Mouse (Mus musculus): Measurements from ENCODE around the gene Krt90. TPM values are rescaled to one million over a fixed set of nuclear protein-coding genes. Genes with fewer than 3 reads are reported as not detected.
A peak's percentile ranks its signal among the peaks of the same experiment; 100 is the strongest.

Krt90 gene
- 0.12 and 0.13 TPM in 2 replicates for polyA plus RNA-seq (2015; fragmentation: Nextera tagmentation; extraction: Ambion mirVana)

DNA sequence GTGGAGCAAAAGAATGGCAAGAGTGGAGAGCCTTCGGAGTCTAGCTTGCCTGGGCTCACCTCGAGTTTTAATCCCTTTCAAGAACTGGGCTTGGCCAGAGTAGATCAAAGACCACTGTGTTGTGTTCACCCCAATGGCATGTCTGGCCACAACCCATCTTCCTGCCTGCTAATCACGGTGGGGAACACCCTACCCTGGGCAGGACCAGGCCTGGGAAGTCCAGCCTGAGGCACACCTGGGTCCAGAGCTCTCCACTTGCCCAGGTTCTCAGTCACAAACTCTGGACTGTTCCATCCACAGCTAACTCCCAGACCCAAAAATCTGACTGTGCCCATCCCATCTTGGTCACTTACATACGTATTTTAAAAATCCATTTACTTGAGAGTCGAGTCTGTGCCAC, at the start of gene Krt90:
Krt90 (minus strand) TSS at position 101 of the 400 bp plus-strand sequence.
- no peak for ATAC-seq (ENCODE audit: low FRiP score, low read depth)
- Histone ChIP-seq H3K4me1 (replicated peaks) (no peaks in the 10 kb centered on the region), H3K36me3 (no peaks in the 10 kb centered on the region), H3K9me3 (no peaks in the 10 kb centered on the region), H3K9ac (no peak within 1 kb of the TSS), H3K4me3 (no peak within 1 kb of the TSS), H3K27ac (replicated peaks) (no peak within 1 kb of the TSS), H3K4me2 (no peak within 1 kb of the TSS), H3K27me3 (no peaks in the 10 kb centered on the region)
- WGBS = 76% methylated on average over 5 of the region's 5 CpGs

DNA sequence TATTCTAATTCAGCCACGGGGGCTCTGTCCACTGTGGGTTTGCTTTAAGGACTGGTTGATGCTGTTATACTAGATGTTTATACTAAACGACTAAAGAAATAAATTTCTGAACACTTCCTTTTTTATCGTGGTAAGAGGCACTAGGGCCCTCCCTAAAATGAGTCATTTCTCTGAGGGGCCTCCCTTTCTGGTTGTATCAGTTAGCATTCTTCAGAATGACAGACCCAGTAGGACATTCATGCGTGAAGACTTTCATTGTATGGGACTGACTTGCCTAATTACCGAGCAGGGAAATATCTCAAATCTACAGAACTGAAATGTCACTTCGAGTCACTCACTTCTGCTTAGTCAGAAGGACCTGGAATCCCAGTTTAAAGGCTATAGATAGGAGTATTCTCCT, 36.4 kb upstream of the Krt90 start:
- 62% methylated on average over 6 of the region's 6 CpGs for whole genome bisulfite sequencing
- no peaks in the 10 kb centered on the region for H3K9me3 ChIP-seq
- no peaks in the 10 kb centered on the region for H3K27me3 ChIP-seq

DNA sequence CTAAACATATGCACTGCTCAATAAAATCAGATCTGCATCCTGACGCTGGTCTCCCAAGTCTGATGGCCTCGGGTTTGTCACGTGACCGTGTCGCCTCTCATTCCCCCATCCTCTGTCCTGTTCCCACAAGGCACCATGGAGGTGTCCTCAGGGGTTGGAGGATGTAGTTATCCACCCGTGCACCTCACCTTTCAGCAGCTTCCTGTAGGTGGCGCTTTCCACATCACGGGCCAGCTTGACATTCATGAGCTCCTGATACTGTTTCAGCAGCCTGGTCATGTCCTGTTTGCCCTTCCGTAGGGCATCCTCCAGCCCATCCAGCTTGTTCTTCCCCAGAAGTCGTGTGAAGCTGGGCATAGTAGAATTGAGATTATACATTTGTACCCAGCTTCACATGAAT, 25.5 kb upstream of the Krt90 start:
- Histone ChIP-seq H3K27me3 (no peaks in the 10 kb centered on the region), H3K4me3 (no peak overlapping the region), H3K9me3 (no peaks in the 10 kb centered on the region), H3K4me1 (replicated peaks) (no peaks in the 10 kb centered on the region), H3K36me3 (no peaks in the 10 kb centered on the region), H3K4me2 (no peak overlapping the region), H3K9ac (no peak overlapping the region), H3K27ac (replicated peaks) (no peak overlapping the region)
- WGBS = 82% methylated on average over 10 of the region's 10 CpGs
- ATAC-seq (ENCODE audit: low FRiP score, low read depth) = no peak

More for the DNA sequence above, 36.4 kb upstream of the Krt90 start:
- ATAC-seq (ENCODE audit: low FRiP score, low read depth) = no peak
- H3K27ac ChIP-seq (replicated peaks) = no peak overlapping the region
- no peak overlapping the region for H3K4me3 ChIP-seq
- H3K36me3 ChIP-seq = no peaks in the 10 kb centered on the region
- no peak overlapping the region for H3K9ac ChIP-seq
- H3K4me2 ChIP-seq = no peak overlapping the region
- H3K4me1 ChIP-seq (replicated peaks) = no peaks in the 10 kb centered on the region

DNA sequence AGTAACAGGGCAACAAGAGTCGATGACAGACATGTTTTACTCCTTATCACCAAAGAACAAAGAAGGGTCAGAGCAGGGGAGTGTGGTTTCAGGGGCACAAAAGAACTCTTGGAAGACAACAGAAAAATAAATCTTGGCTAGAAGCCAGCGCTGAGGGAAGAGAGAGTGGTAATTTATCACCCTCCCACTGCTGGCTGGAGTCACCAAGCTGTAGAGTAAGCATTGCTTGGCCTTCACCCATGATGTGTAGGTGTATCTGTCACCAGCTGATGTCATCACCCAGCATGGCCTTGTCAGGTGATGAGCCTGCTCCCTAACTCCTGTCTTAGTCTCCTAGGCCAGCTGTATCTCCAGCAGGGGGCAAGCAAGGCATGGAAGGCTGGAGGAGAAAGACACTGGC, 21.7 kb upstream of the Krt90 start:
- Histone ChIP-seq H3K4me2 (no peak overlapping the region), H3K4me3 (no peak overlapping the region), H3K4me1 (replicated peaks) (no peaks in the 10 kb centered on the region), H3K36me3 (no peaks in the 10 kb centered on the region), H3K9me3 (no peaks in the 10 kb centered on the region), H3K27me3 (no peaks in the 10 kb centered on the region), H3K9ac (no peak overlapping the region), H3K27ac (replicated peaks) (no peak overlapping the region)
- 43% methylated on average over 2 of the region's 2 CpGs for WGBS
- ATAC-seq (ENCODE audit: low FRiP score, low read depth) = no peak

DNA sequence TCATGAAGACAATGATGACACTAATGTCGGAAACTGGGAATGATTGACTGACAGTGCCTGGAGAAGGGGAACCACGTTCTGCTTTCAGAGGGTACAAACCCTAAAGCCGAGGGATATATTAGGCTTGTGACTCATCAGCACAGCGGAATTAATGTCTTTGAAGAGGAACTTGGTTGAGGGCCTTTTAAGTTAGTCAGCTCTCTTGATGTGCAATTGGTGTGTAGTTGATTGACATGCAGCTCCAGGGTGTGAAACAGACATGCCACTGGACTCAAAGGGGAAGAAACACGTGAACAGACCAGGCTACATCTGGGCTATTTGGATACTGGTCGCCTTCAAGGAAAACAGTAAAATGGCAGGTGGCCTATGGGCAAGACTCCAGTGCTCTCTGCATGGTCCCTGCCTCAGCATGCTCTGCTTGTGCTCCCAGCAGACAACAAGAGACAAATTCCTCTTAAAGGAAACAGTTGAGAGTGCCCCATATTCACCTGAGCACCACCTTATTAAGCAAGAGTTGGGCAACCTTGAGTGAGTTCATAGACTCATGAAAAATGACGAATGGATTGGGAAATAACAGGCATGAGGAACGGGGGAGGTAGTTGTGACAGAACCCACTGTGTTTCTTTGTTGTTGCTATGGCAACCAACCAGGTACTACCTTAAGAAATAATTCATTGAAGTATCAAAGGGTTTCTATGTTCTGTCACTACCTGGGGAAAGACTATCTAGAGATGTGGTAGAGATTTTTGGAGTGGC, 20.6 kb upstream of the Krt90 start:
- no peak overlapping the region for H3K4me2 ChIP-seq

DNA sequence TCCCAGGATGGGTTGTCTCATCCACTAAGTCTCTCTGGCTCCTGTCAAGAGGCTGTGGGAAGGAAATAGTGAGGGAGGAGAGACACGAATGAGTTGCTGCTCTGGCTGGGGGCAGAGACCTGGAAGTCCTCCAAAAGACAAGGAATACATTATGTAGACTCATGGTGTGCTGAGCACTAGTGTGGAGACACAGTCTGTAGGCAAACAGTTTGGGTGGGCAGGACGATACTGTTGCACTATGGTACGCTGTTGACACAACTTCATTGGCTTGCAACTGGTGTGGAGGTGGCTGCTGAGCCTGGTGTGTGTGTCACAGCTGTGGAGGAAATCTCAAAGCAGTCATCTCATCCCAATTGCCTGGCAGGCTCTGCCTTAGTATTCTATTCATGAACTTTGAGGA, 19.0 kb upstream of the Krt90 start:
- H3K9me3 ChIP-seq = no peaks in the 10 kb centered on the region
- no peak overlapping the region for H3K4me2 ChIP-seq
- ATAC-seq (ENCODE audit: low FRiP score, low read depth) = no peak
- no peaks in the 10 kb centered on the region for H3K27me3 ChIP-seq
- H3K36me3 ChIP-seq = no peaks in the 10 kb centered on the region
- no peak overlapping the region for H3K27ac ChIP-seq (replicated peaks)
- no peaks in the 10 kb centered on the region for H3K4me1 ChIP-seq (replicated peaks)
- no peak overlapping the region for H3K4me3 ChIP-seq
- H3K9ac ChIP-seq = no peak overlapping the region
- 83% methylated on average over 3 of the region's 3 CpGs for WGBS

More for the DNA sequence above, 20.6 kb upstream of the Krt90 start:
- Histone ChIP-seq H3K27ac (replicated peaks) (no peak overlapping the region), H3K4me3 (no peak overlapping the region), H3K4me1 (replicated peaks) (no peaks in the 10 kb centered on the region), H3K36me3 (no peaks in the 10 kb centered on the region), H3K9me3 (no peaks in the 10 kb centered on the region), H3K9ac (no peak overlapping the region), H3K27me3 (no peaks in the 10 kb centered on the region)
- WGBS = 78% methylated on average over 8 of the region's 8 CpGs
- ATAC-seq (ENCODE audit: low FRiP score, low read depth) = no peak

DNA sequence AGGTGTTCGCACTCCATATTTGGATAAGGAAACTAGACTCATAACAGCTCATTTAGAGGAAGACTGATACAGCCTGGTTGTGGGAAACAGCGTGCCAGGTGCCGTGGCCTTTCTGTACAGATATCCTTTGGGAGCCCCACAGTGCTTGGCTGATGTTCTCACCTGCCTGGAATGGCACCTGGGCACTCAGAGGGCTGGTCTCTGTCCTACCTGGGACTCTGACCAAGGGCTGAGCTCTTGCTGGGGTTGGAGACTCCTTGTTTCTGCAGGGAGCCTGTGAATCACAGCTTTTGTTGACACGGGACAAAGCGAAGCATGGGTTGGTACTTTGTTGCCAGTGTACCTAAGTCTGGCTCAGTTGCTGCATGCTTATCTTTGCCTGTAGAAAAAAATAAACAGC, 12.8 kb upstream of the Krt90 start:
- Histone ChIP-seq H3K4me1 (replicated peaks) (no peaks in the 10 kb centered on the region), H3K27me3 (no peaks in the 10 kb centered on the region), H3K9ac (no peak overlapping the region), H3K4me3 (no peak overlapping the region), H3K4me2 (no peak overlapping the region), H3K27ac (replicated peaks) (no peak overlapping the region), H3K9me3 (no peaks in the 10 kb centered on the region), H3K36me3 (no peaks in the 10 kb centered on the region)
- WGBS = 91% methylated on average over 5 of the region's 5 CpGs
- no peak for ATAC-seq (ENCODE audit: low FRiP score, low read depth)

DNA sequence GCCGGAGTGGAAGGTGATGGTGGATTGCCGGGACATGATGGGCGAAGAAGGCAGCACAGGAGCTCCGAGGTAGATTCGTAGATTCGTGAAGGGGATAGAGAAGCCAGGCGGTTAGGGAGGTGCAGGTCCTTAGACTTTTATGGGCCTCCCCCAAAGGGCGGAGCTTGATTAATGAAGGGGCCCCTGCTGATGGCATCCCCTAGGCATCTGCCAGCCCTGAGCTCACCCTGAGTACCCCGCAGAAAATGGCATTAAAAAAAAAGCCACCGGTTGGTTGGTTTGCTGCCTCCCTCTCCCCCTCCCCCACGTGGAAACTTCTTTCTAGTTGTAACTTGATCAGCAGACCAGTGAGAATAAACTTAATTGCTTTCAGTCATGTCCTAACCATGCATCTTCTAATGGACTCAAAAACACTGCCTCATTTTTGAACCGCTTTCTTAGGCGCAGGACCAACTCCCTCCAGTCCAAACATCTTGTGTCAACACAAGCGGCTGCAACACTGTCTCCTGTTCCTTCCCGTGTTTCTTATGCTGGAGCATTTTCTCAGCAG, 11.1 kb upstream of the Krt90 start, which contains the start of gene Krt75:
Krt75 (minus strand) TSS at position 109 of the 550 bp plus-strand sequence.
- H3K4me1 ChIP-seq (replicated peaks) = no peaks in the 10 kb centered on the region
- no peak within 1 kb of the TSS for H3K27ac ChIP-seq (replicated peaks)
- WGBS = 82% methylated on average over 15 of the region's 15 CpGs
- ATAC-seq (ENCODE audit: low FRiP score, low read depth) = no peak
- no peak within 1 kb of the TSS for H3K4me3 ChIP-seq
- no peaks in the 10 kb centered on the region for H3K9me3 ChIP-seq
- no peak within 1 kb of the TSS for H3K4me2 ChIP-seq
- H3K36me3 ChIP-seq = no peaks in the 10 kb centered on the region
- no peaks in the 10 kb centered on the region for H3K27me3 ChIP-seq
- H3K9ac ChIP-seq = no peak within 1 kb of the TSS

DNA sequence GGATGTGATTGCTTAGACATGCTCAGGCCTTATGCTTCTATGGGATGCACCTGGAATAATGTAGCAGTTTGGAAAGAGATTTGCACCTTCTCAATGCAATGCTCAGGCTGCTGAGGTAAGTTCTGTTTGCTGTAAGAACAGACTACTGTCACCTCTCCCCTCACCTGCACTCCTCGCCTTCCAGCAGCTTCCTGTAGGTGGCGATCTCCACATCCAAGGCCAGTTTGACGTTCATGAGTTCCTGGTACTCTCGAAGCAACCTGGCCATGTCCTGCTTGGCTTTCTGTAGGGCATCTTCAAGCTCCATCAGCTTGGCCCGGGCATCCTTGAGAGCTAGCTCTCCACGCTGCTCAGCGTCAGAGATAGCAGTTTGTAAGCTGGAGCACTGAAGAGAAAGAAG, 5.0 kb upstream of the Krt90 start:
- 52% methylated on average over 7 of the region's 7 CpGs for WGBS
- Histone ChIP-seq H3K9me3 (no peaks in the 10 kb centered on the region), H3K4me2 (no peak overlapping the region), H3K4me1 (replicated peaks) (no peaks in the 10 kb centered on the region), H3K27ac (replicated peaks) (no peak overlapping the region), H3K4me3 (no peak overlapping the region), H3K36me3 (no peaks in the 10 kb centered on the region), H3K9ac (no peak overlapping the region), H3K27me3 (no peaks in the 10 kb centered on the region)
- no peak for ATAC-seq (ENCODE audit: low FRiP score, low read depth)

DNA sequence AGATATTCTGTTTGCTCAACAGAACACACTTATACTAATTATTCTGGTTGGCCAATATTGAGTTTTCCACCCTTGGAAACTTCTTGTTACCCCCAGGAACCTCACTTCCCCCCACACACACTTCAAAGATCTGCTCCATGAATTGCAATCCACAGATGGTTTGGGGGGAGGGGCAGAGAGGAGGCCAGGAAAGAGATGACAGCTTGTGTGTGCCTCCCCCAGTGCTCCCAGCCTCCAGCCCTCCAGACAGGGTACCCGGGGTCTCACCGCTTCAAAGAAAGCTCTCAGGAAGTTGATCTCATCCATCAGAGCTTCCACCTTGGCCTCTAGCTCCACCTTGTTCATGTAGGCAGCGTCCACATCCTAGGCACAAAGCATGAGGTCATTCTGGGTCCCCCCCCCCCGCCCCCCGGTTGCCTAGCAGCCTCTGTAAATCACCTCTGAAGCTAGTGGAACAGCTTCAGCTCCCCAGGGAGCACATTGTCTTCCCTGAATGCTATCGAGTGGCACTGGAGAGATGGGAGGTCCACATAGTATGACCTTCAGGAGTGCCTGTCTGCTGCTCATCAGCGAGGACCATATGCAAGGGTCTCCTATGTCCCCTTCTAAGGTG, 4.6 kb downstream of the Krt90 start:
- H3K27me3 ChIP-seq = no peaks in the 10 kb centered on the region
- H3K27ac ChIP-seq (replicated peaks) = no peak overlapping the region
- no peak overlapping the region for H3K4me3 ChIP-seq
- no peaks in the 10 kb centered on the region for H3K36me3 ChIP-seq
- 4% methylated on average over 7 of the region's 7 CpGs for WGBS
- no peak overlapping the region for H3K4me2 ChIP-seq
- peaks cover 3% of the 10 kb centered on the region for H3K4me1 ChIP-seq (replicated peaks)
- H3K9me3 ChIP-seq = no peaks in the 10 kb centered on the region
- no peak for ATAC-seq (ENCODE audit: low FRiP score, low read depth)
- no peak overlapping the region for H3K9ac ChIP-seq

DNA sequence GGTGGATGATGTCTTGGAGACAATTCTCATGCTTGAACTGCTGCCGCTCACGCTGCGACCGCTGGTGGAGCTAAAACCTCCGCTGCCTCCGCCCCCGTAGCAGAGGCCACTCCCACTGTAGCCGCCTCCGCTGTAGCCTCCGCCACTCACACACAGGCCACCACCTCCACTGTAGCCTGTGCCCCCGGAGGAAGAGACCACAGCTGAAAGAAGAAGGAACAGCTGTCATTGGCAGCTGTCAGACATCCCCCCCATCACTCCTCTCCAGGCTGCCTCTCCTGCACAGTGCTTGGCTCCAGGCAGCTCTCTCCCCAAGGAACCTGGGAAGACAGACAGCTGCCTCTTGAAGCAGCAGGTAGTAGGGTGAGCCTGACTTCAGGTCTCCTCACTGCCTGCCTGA, 9.6 kb downstream of the Krt90 start:
- Histone ChIP-seq H3K4me1 (replicated peaks) (peaks cover 9% of the 10 kb centered on the region), H3K9me3 (no peaks in the 10 kb centered on the region), H3K27me3 (no peaks in the 10 kb centered on the region), H3K27ac (replicated peaks) (no peak overlapping the region), H3K4me2 (peak overlapping the region; percentile 48), H3K4me3 (peak overlapping the region; percentile 11; the same call in 1 of the 2 replicates), H3K9ac (no peak overlapping the region), H3K36me3 (no peaks in the 10 kb centered on the region)
- peak; percentile 80 for ATAC-seq (ENCODE audit: low FRiP score, low read depth)
- under 1% methylated on average over 11 of the region's 11 CpGs for WGBS

DNA sequence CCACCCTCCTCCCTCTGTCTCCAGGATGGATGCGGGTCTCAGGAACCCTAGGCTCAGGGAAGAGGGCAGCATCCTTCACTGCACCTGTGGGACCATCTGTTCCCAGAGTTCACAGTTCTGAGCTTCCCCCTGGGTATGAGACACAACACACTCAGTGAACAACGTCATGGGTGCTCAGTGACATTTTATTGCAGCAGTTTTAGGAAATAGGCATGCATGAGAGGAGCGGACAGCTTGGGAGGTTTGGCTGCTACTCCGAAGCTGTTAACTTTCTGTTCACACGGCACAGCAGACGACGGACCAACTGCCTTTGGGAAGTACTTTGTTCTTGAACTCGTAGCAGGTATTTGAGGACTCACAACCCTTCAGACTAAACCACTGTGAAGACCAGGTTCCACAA, 10.6 kb downstream of the Krt90 start:
- Histone ChIP-seq H3K36me3 (no peaks in the 10 kb centered on the region), H3K9ac (no peak overlapping the region), H3K27ac (replicated peaks) (no peak overlapping the region), H3K27me3 (no peaks in the 10 kb centered on the region), H3K4me2 (no peak overlapping the region), H3K4me1 (replicated peaks) (peaks cover 9% of the 10 kb centered on the region), H3K9me3 (no peaks in the 10 kb centered on the region), H3K4me3 (no peak overlapping the region)
- ATAC-seq (ENCODE audit: low FRiP score, low read depth) = no peak
- 84% methylated on average over 8 of the region's 8 CpGs for WGBS

Data from hindbrain, embryonic 15.5 days (tissue).